Mouse (Mus musculus) heart, embryonic 12.5 days (tissue): ENCODE results near the gene Timm8a1. TPM values are rescaled to one million over a fixed set of nuclear protein-coding genes. Genes with fewer than 3 reads are reported as not detected.
A peak's percentile ranks its signal among the peaks of the same experiment; 100 is the strongest.
"Not testable (repeated sequence)": the region's sequence is repeated elsewhere in the genome, so short reads cannot be mapped to it uniquely, and the experiment has no call there.

Experiments
- ATAC-seq: fragments of 200-750 bp; cut with Nextera tagmentation; 2 replicates; pipeline ENCODE4 v1.8.0; 2017; ENCODE audit warnings: moderate TSS enrichment, moderate library complexity; ENCODE audit not compliant: insufficient number of reproducible peaks, low FRiP score
- H3K27ac ChIP-seq: fragments of 300-500 bp; sonication (generic); 2 replicates; pipeline ENCODE4 v1.5.1; 2016; ENCODE audit warnings: mild to moderate bottlenecking, moderate library complexity; ENCODE audit not compliant: poor library complexity, severe bottlenecking
- H3K27me3 ChIP-seq: fragments of 300-500 bp; sonication (generic); replicated peaks from 2 replicates; pipeline ENCODE4 v1.6.1; 2016; ENCODE audit warnings: mild to moderate bottlenecking, moderate library complexity
- H3K36me3 ChIP-seq: fragments of 300-500 bp; sonication (generic); 2 replicates; pipeline ENCODE4 v1.6.1; 2016; ENCODE audit warnings: mild to moderate bottlenecking, moderate library complexity
- H3K4me1 ChIP-seq: fragments of 300-500 bp; sonication (generic); replicated peaks from 2 replicates; pipeline ENCODE4 v1.6.1; 2016; ENCODE audit warnings: mild to moderate bottlenecking
- H3K4me2 ChIP-seq: fragments of 300-500 bp; sonication (generic); 2 replicates; pipeline ENCODE4 v1.6.1; 2016; ENCODE audit warnings: mild to moderate bottlenecking, moderate library complexity
- H3K4me3 ChIP-seq: fragments of 300-500 bp; sonication (generic); 2 replicates; pipeline ENCODE4 v1.5.1; 2016; ENCODE audit warnings: mild to moderate bottlenecking
- H3K9ac ChIP-seq: fragments of 300-500 bp; sonication (generic); 2 replicates; pipeline ENCODE4 v1.6.1; 2016; ENCODE audit warnings: mild to moderate bottlenecking, moderate library complexity
- H3K9me3 ChIP-seq: fragments of 300-500 bp; sonication (generic); replicated peaks from 2 replicates; pipeline ENCODE4 v1.6.1; 2016; ENCODE audit warnings: mild to moderate bottlenecking, moderate library complexity
- WGBS: fragments of 180-500 bp; shearing (Covaris S2); methylation state at CpG from one replicate; pipeline ENCODE4 v1.1.7; 2016; 5-methylcytosine and 5-hydroxymethylcytosine counted together
- polyA plus RNA-seq: library from polyadenylated mRNA; unstranded; fragments of >200 nt; fragmentation: Nextera tagmentation; extraction: Ambion mirVana; gene quantifications from 2 replicates; pipeline ENCODE4 v1.2.1, GENCODE M21; 2016

Timm8a1 gene
- polyA plus RNA-seq, 1 experiment from 2014 or later: 76.1 TPM

- Histone ChIP-seq H3K36me3 (no peaks in the 10 kb centered on the region), H3K9me3 (no peaks in the 10 kb centered on the region), H3K4me3 (no peak overlapping the region), H3K4me1 (no peaks in the 10 kb centered on the region), H3K27ac (no peak overlapping the region), H3K27me3 (no peaks in the 10 kb centered on the region), H3K4me2 (no peak overlapping the region), H3K9ac (no peak overlapping the region)
- ATAC-seq: no peak
- WGBS: 71% methylated on average over 8 of the region's 8 CpGs
Measured at GRCm38 (mm10) chrX:134566536-134567222, 25.0 kb upstream of the Timm8a1 start.

- H3K9me3 ChIP-seq: no peaks in the 10 kb centered on the region
- H3K9ac ChIP-seq: no peak overlapping the region
- WGBS: 57% methylated on average over 4 of the region's 4 CpGs
- no peaks in the 10 kb centered on the region for H3K27me3 ChIP-seq
- ATAC-seq: no peak
- H3K36me3 ChIP-seq: no peaks in the 10 kb centered on the region
- no peak overlapping the region for H3K4me2 ChIP-seq
- H3K4me3 ChIP-seq: no peak overlapping the region
- no peak overlapping the region for H3K27ac ChIP-seq
- no peaks in the 10 kb centered on the region for H3K4me1 ChIP-seq
Measured at GRCm38 (mm10) chrX:134564326-134564725, 22.7 kb upstream of the Timm8a1 start.

GRCm38 (mm10) chrX:134554425-134554824 is 12.8 kb upstream of the Timm8a1 start:
- Histone ChIP-seq H3K4me3 (no peak overlapping the region), H3K36me3 (no peaks in the 10 kb centered on the region), H3K4me2 (no peak overlapping the region), H3K4me1 (no peaks in the 10 kb centered on the region), H3K9ac (no peak overlapping the region), H3K9me3 (0 out of 2 replicates have a peak, but pooled peaks cover 2% of the 10 kb centered on the region), H3K27me3 (no peaks in the 10 kb centered on the region), H3K27ac (no peak overlapping the region)
- no peak for ATAC-seq
- WGBS: 70% methylated on average over 6 of the region's 6 CpGs

- WGBS: 85% methylated on average over 4 of the region's 4 CpGs
- H3K4me2 ChIP-seq: no peak overlapping the region
- H3K9me3 ChIP-seq: 0 out of 2 replicates have a peak, but pooled peaks cover 2% of the 10 kb centered on the region
- no peaks in the 10 kb centered on the region for H3K27me3 ChIP-seq
- no peaks in the 10 kb centered on the region for H3K4me1 ChIP-seq
- H3K27ac ChIP-seq: no peak overlapping the region
- no peak overlapping the region for H3K9ac ChIP-seq
- no peaks in the 10 kb centered on the region for H3K36me3 ChIP-seq
- no peak for ATAC-seq
- no peak overlapping the region for H3K4me3 ChIP-seq
Measured at GRCm38 (mm10) chrX:134553326-134553725, 11.7 kb upstream of the Timm8a1 start.

GRCm38 (mm10) chrX:134550903-134551302 is 9.2 kb upstream of the Timm8a1 start:
- Histone ChIP-seq H3K4me2 (no peak overlapping the region), H3K4me3 (no peak overlapping the region), H3K27ac (no peak overlapping the region), H3K9ac (no peak overlapping the region), H3K27me3 (no peaks in the 10 kb centered on the region), H3K36me3 (no peaks in the 10 kb centered on the region), H3K9me3 (0 out of 2 replicates have a peak, but pooled peaks cover 2% of the 10 kb centered on the region), H3K4me1 (no peaks in the 10 kb centered on the region)
- ATAC-seq: no peak
- WGBS: 13% methylated on average over 5 of the region's 5 CpGs

- no peak overlapping the region for H3K4me2 ChIP-seq
- ATAC-seq: no peak
- no peak overlapping the region for H3K27ac ChIP-seq
- H3K36me3 ChIP-seq: no peaks in the 10 kb centered on the region
- no peaks in the 10 kb centered on the region for H3K27me3 ChIP-seq
- 65% methylated on average over 4 of the region's 4 CpGs for WGBS
- no peaks in the 10 kb centered on the region for H3K4me1 ChIP-seq
- H3K9ac ChIP-seq: no peak overlapping the region
- H3K9me3 ChIP-seq: 0 out of 2 replicates have a peak, but pooled peaks cover 1% of the 10 kb centered on the region
- no peak overlapping the region for H3K4me3 ChIP-seq
Measured at GRCm38 (mm10) chrX:134547330-134547729, 5.7 kb upstream of the Timm8a1 start.

GRCm38 (mm10) chrX:134541955-134542308 is 267 bp upstream of the Timm8a1 start:
- 16% methylated on average over 6 of the region's 6 CpGs for WGBS
- no peaks in the 10 kb centered on the region for H3K27me3 ChIP-seq
- peak overlapping the region; percentile 83 for H3K27ac ChIP-seq
- H3K4me2 ChIP-seq: peak overlapping the region; percentile 61
- peak overlapping the region; percentile 86 for H3K9ac ChIP-seq
- H3K4me1 ChIP-seq: 0 out of 2 replicates have a peak, but pooled peaks cover 3% of the 10 kb centered on the region
- H3K9me3 ChIP-seq: no peaks in the 10 kb centered on the region
- H3K36me3 ChIP-seq: no peaks in the 10 kb centered on the region
- H3K4me3 ChIP-seq: peak overlapping the region; percentile 71
- no peak for ATAC-seq

GRCm38 (mm10) chrX:134540414-134541135 is 1.1 kb downstream of the Timm8a1 start:
- peak overlapping the region; percentile 86 for H3K9ac ChIP-seq
- peak overlapping the region; percentile 71 for H3K4me3 ChIP-seq
- peak overlapping the region; percentile 66; the same call in 1 of the 2 replicates for H3K27ac ChIP-seq
- 19% methylated on average over 12 of the region's 12 CpGs for WGBS
- H3K9me3 ChIP-seq: no peaks in the 10 kb centered on the region
- H3K4me1 ChIP-seq: 0 out of 2 replicates have a peak, but pooled peaks cover 3% of the 10 kb centered on the region
- peak overlapping the region; percentile 68 for H3K4me2 ChIP-seq
- no peak for ATAC-seq
- H3K36me3 ChIP-seq: peaks cover 6% of the 10 kb centered on the region
- no peaks in the 10 kb centered on the region for H3K27me3 ChIP-seq

- H3K4me1 ChIP-seq, ATAC-seq, H3K27ac ChIP-seq, H3K27me3 ChIP-seq, H3K9me3 ChIP-seq, H3K9ac ChIP-seq, H3K36me3 ChIP-seq: not testable (repeated sequence)
- 69% methylated on average over 10 of the region's 10 CpGs for WGBS
- Histone ChIP-seq H3K4me3 (peak overlapping the region; percentile 71; the same call in 1 of the 2 replicates), H3K4me2 (peak overlapping the region; percentile 68)
Measured at GRCm38 (mm10) chrX:134539795-134540194, 1.9 kb downstream of the Timm8a1 start.

GRCm38 (mm10) chrX:134533346-134533745 is 8.3 kb downstream of the Timm8a1 start:
- H3K9ac ChIP-seq: no peak overlapping the region
- H3K27ac ChIP-seq: no peak overlapping the region
- no peaks in the 10 kb centered on the region for H3K9me3 ChIP-seq
- H3K27me3 ChIP-seq: no peaks in the 10 kb centered on the region
- no peak for ATAC-seq
- no peaks in the 10 kb centered on the region for H3K4me1 ChIP-seq
- H3K4me2 ChIP-seq: no peak overlapping the region
- 73% methylated on average over 2 of the region's 2 CpGs for WGBS
- H3K4me3 ChIP-seq: no peak overlapping the region
- peaks cover 6% of the 10 kb centered on the region for H3K36me3 ChIP-seq

GRCm38 (mm10) chrX:134525260-134525659 is 16.4 kb downstream of the Timm8a1 start:
- H3K9me3 ChIP-seq: no peaks in the 10 kb centered on the region
- H3K4me3 ChIP-seq: no peak overlapping the region
- no peak overlapping the region for H3K4me2 ChIP-seq
- no peak for ATAC-seq
- no peaks in the 10 kb centered on the region for H3K36me3 ChIP-seq
- no peak overlapping the region for H3K27ac ChIP-seq
- 60% methylated on average over 4 of the region's 4 CpGs for whole genome bisulfite sequencing
- H3K9ac ChIP-seq: no peak overlapping the region
- no peaks in the 10 kb centered on the region for H3K4me1 ChIP-seq
- H3K27me3 ChIP-seq: no peaks in the 10 kb centered on the region
